ENCODE assay signal across 8 mouse cellular contexts in the genomic region with DNA sequence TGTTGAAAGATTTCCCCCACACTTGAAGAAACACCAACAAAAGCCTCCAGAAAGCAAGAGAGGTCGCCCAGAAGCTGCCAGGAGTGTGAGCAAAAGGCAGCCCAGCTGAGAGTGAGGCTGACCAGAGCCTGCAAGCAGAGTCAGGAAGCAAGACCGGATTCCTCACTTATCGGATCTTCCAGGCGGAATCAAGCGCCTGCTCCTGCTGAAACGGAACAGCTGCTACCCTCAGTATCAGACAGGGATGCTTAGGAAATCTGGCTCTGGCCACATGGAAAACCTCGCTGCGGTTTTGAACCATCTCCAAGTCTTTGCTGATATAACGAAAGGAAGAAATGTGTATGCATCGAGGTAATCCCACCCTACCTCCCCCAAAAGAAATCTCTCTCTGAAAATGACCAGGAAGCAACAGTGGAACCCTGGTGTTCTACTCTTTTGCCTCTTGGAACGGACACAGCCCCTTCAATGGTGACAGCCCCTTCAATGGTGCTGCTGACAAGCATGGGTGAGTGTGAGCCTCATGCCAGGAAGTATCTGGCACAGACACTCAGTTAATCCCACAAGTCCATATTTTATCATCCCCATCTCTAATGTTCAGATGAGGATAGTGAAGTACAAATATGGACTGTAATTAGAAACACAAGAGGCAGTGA.
A peak's percentile ranks its signal among the peaks of the same experiment; 100 is the strongest.
DNase-seq lines count a peak whose midpoint lies in the region; ATAC-seq and TF ChIP-seq lines count a peak whose summit lies in the region.

No protein-coding gene starts in this region.

- no peak overlapping the region for H3ac ChIP-seq in myocyte (ENCODE audit: control insufficient read depth, insufficient read length)

- ATAC-seq in liver, embryonic 12.5 days = no peak

- no peaks in the 10 kb centered on the region for H3K9me3 ChIP-seq in liver, embryonic 12.5 days (replicated peaks)

- H3K4me3 ChIP-seq in liver, adult 2 months (ENCODE audit: insufficient read depth, low read depth, low read length) = no peak overlapping the region
- H3K4me3 ChIP-seq in liver, embryonic 12.5 days = no peak overlapping the region
- no peak overlapping the region for H3K4me3 ChIP-seq in myocyte

- peaks cover under 1% of the 10 kb centered on the region for H3K4me1 ChIP-seq in liver, adult 2 months (ENCODE audit: control insufficient read depth, insufficient read depth, low read length)
- H3K4me1 ChIP-seq in liver, embryonic 12.5 days = peaks cover 3% of the 10 kb centered on the region; the same call in 1 of the 2 replicates

- peak; percentile 20 for DNase-seq in liver, adult 2 months (ENCODE audit: extremely low read depth, low read depth, low spot score)
- peak; percentile 38 for DNase-seq in embryo, embryonic 11 days
- peak; percentile 47 to 57 for DNase-seq in heart, postnatal 36 days
- DNase-seq in frontal cortex, postnatal 36 days (ENCODE audit: low spot score in 2 of 2) = no peak
- no peak for DNase-seq in T-cell, adult 2 months (ENCODE audit: low spot score)
- DNase-seq in spleen, adult 18-20 months = no peak

- no peak overlapping the region for H3K27ac ChIP-seq in liver, adult 2 months (replicated peaks; ENCODE audit: insufficient read depth, low read depth, low read length)
- H3K27ac ChIP-seq in liver, embryonic 12.5 days = no peak overlapping the region

- H3K4me2 ChIP-seq in liver, embryonic 12.5 days = no peak overlapping the region
- peak overlapping the region; percentile 67 for H3K4me2 ChIP-seq in myocyte (ENCODE audit: low read depth)

- no peaks in the 10 kb centered on the region for H3K79me2 ChIP-seq in liver, adult 2 months (ENCODE audit: control insufficient read depth, insufficient read depth, low read length)
- no peaks in the 10 kb centered on the region for H3K79me2 ChIP-seq in myocyte (ENCODE audit: control insufficient read depth, insufficient read depth)

- no peaks in the 10 kb centered on the region for H3K27me3 ChIP-seq in liver, adult 2 months (ENCODE audit: control insufficient read depth, insufficient read depth, low read length)
- no peaks in the 10 kb centered on the region for H3K27me3 ChIP-seq in liver, embryonic 12.5 days (replicated peaks)
- no peaks in the 10 kb centered on the region for H3K27me3 ChIP-seq in myocyte (ENCODE audit: control insufficient read depth, insufficient read depth, insufficient read length)

- WGBS in liver, adult 2 months = 61% methylated on average over 11 of the region's 11 CpGs
- WGBS in liver, embryonic 12.5 days (ENCODE audit: insufficient replicate concordance) = 17% methylated on average over 11 of the region's 11 CpGs

- H3K9ac ChIP-seq in liver, adult 2 months (ENCODE audit: low read depth, low read length) = no peak overlapping the region
- H3K9ac ChIP-seq in liver, embryonic 12.5 days = no peak overlapping the region

- no peaks in the 10 kb centered on the region for H3K36me3 ChIP-seq in liver, adult 2 months (ENCODE audit: control insufficient read depth, insufficient read depth, low read length)
- H3K36me3 ChIP-seq in liver, embryonic 12.5 days = no peaks in the 10 kb centered on the region
- no peaks in the 10 kb centered on the region for H3K36me3 ChIP-seq in myocyte (ENCODE audit: control insufficient read depth, insufficient read depth)

- TF ChIP-seq CTCF in liver, adult 2 months (IDR thresholded peaks at IDR 0.05; ENCODE audit: low read depth, low read length) = no peak

- intact Hi-C loops in heart, postnatal 36 days (cut with DNase I) = no loop called here

- no peak for TF ChIP-seq POLR2A in liver, adult 2 months (IDR thresholded peaks at IDR 0.05; ENCODE audit: extremely low read depth, insufficient read depth, low read length)
- no peak for TF ChIP-seq POLR2A in myocyte (IDR thresholded peaks at IDR 0.05; ENCODE audit: insufficient read length, low read depth)

TF ChIP-seq in myocyte, 11 proteins besides CTCF, POLR2A, EP300 and RAD21:
- TF ChIP-seq TCF12 (IDR thresholded peaks at IDR 0.05; ENCODE audit: insufficient read depth, poor library complexity, severe bottlenecking) (peak; percentile 67), CEBPB (IDR thresholded peaks at IDR 0.05; ENCODE audit: insufficient read depth, poor library complexity, severe bottlenecking) (0 out of 2 replicates have a peak, but pooled peaks have one; percentile 43), POLR2AphosphoS2 (IDR thresholded peaks at IDR 0.05; ENCODE audit: insufficient read length, low read depth) (no peak), USF1 (IDR thresholded peaks at IDR 0.05; ENCODE audit: low read depth) (no peak), MYOD1 (IDR thresholded peaks at IDR 0.05; ENCODE audit: control insufficient read depth in 1 of 3, insufficient read length in 2 of 3, low read depth in 2 of 3) (peak; percentile 64 to 92 (median 82)), MYOG (IDR thresholded peaks at IDR 0.05; ENCODE audit: control insufficient read depth in 1 of 3, insufficient read depth in 1 of 3, insufficient read length in 2 of 3, low read depth in 2 of 3) (peak in 2 of 3 experiments; percentile 27 to 82)
TF ChIP-seq in myocyte: peak in this region for 4.

Comparison
In these comparisons a context has a peak if more than half of its experiments do, and no peak if none do; other contexts are left out.
1. DNase-seq: peak in liver, adult 2 months (single experiment), embryo, embryonic 11 days (single experiment) and heart, postnatal 36 days (2 of 2); none in frontal cortex, postnatal 36 days (0 of 2), T-cell, adult 2 months (single experiment) and spleen, adult 18-20 months (0 of 2).